27 mouse cellular contexts compared by ENCODE assay signal in the genomic region with DNA sequence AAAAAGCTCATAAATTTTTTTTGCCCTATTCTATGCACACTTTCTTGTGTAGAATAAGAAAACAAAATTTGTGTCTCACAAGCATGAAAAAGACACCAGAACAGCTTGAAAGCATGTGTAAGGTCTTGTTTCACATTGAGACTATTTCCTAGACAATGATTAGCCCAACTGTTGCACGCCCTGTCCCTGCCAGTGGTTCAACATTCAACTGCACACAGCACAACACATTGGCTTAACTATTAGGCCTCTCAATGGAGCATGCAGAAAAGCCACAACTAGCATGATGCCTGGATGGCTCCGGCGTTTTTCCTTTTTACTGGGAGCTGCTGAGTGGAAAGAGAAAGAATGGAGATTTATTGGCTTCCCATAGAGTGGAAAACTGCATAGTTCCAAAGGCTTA.
DNase-seq lines count a peak whose midpoint lies in the region; ATAC-seq lines count a peak whose summit lies in the region.
"Had no signal": no experiment of that assay in that cellular context is flagged by ENCODE, and none has a peak within 500 bp of the region (broad histone marks: within the 10 kb centered on the region; RNA-seq: fewer than 3 reads in every experiment).

No protein-coding gene starts in this region.

- peak; percentile 91 for ATAC-seq in kidney, embryonic 15.5 days (replicated peaks; ENCODE audit: low FRiP score)
- ATAC-seq: forebrain, embryonic 13.5 days; forebrain, embryonic 16.5 days; Patski had no signal

- H3K4me1 ChIP-seq in kidney, embryonic 15.5 days, result no peaks in the 10 kb centered on the region
- H3K4me1 ChIP-seq: forebrain, embryonic 10.5 days; forebrain, embryonic 13.5 days; hindbrain, embryonic 10.5 days; hindbrain, embryonic 13.5 days had no signal

- H3K9me3 ChIP-seq in kidney, embryonic 15.5 days (replicated peaks), result no peaks in the 10 kb centered on the region
- H3K9me3 ChIP-seq: forebrain, embryonic 10.5 days; forebrain, embryonic 13.5 days; G1E; heart, embryonic 12.5 days; heart, embryonic 15.5 days; hindbrain, embryonic 10.5 days; hindbrain, embryonic 13.5 days had no signal

- no peaks in the 10 kb centered on the region for H3K36me3 ChIP-seq in kidney, embryonic 15.5 days
- H3K36me3 ChIP-seq: forebrain, embryonic 10.5 days; G1E; heart, embryonic 12.5 days; heart, embryonic 15.5 days; hindbrain, embryonic 10.5 days; hindbrain, embryonic 13.5 days had no signal

- WGBS in kidney, embryonic 15.5 days, result 63% methylated on average over 3 of the region's 3 CpGs

- H3K9ac ChIP-seq in kidney, embryonic 15.5 days, result no peak overlapping the region
- H3K9ac ChIP-seq: forebrain, embryonic 13.5 days; heart, embryonic 12.5 days; heart, embryonic 15.5 days; hindbrain, embryonic 13.5 days had no signal

- peak; percentile 4 for DNase-seq in kidney, adult 11 months
- DNase-seq in kidney, adult 18-20 months, result no peak
- DNase-seq in kidney, adult 9 months, result peak; percentile 13
- peak; percentile 8 for DNase-seq in kidney, postnatal 36 days
- DNase-seq in frontal cortex, postnatal 25 days (ENCODE audit: low spot score in 2 of 2), result no peak
- no peak for DNase-seq in layer of hippocampus, postnatal 25 days (ENCODE audit: extremely low spot score in 1 of 2, low spot score in 1 of 2)
- DNase-seq: adrenal gland, postnatal 10 days; adrenal gland, postnatal 36 days; B cell, adult 2 months; cerebellum, adult 18-20 months; cerebellum, adult 9-10 months; cerebellum, postnatal 14 days; gastrocnemius, adult 2 months; gastrocnemius, postnatal 14 days; heart, adult 11 months; heart, postnatal 36 days had no signal

- H3K4me3 ChIP-seq in kidney, embryonic 15.5 days (replicated peaks), result no peak overlapping the region
- H3K4me3 ChIP-seq: forebrain, embryonic 10.5 days; forebrain, embryonic 13.5 days; gastrocnemius, adult 2 months; heart, embryonic 12.5 days; heart, embryonic 15.5 days; hindbrain, embryonic 10.5 days; hindbrain, embryonic 13.5 days had no signal

- no peaks in the 10 kb centered on the region for H3K27me3 ChIP-seq in kidney, embryonic 15.5 days
- H3K27me3 ChIP-seq: CH12.LX; forebrain, embryonic 13.5 days; heart, embryonic 12.5 days; heart, embryonic 15.5 days; hindbrain, embryonic 13.5 days had no signal

- no peak overlapping the region for H3K4me2 ChIP-seq in kidney, embryonic 15.5 days
- H3K4me2 ChIP-seq: forebrain, embryonic 13.5 days; heart, embryonic 12.5 days; heart, embryonic 15.5 days; hindbrain, embryonic 13.5 days had no signal

- peak overlapping the region; percentile 64; the same call in 1 of the 2 replicates for H3K27ac ChIP-seq in kidney, embryonic 15.5 days
- H3K27ac ChIP-seq: forebrain, embryonic 10.5 days; forebrain, embryonic 13.5 days; gastrocnemius, adult 2 months; heart, embryonic 15.5 days; hindbrain, embryonic 10.5 days; hindbrain, embryonic 13.5 days had no signal

Comparison
In these comparisons a context has a peak if more than half of its experiments do, and no peak if none do; other contexts are left out.
1. DNase-seq: peak in kidney, adult 11 months (single experiment), kidney, adult 9 months (single experiment) and kidney, postnatal 36 days (2 of 2); none in kidney, adult 18-20 months (single experiment), frontal cortex, postnatal 25 days (0 of 2) and layer of hippocampus, postnatal 25 days (0 of 2).